Mouse (Mus musculus) kidney, embryonic 14.5 days (tissue): ENCODE data around the gene B3galt4. TPM values are rescaled to one million over a fixed set of nuclear protein-coding genes. Genes with fewer than 3 reads are reported as not detected.
A peak's percentile ranks its signal among the peaks of the same experiment; 100 is the strongest.
"Not testable (repeated sequence)": the region's sequence is repeated elsewhere in the genome, so short reads cannot be mapped to it uniquely, and the experiment has no call there.

ENCODE experiments used
- ATAC-seq: fragments of 200-750 bp; cut with Nextera tagmentation; 2 replicates; pipeline ENCODE4 v1.8.0; 2017; ENCODE audit warnings: moderate number of reproducible peaks, mild to moderate bottlenecking, moderate TSS enrichment, moderate library complexity; ENCODE audit not compliant: low FRiP score, low TSS enrichment
- H3K27ac ChIP-seq: fragments of 300-500 bp; sonication (generic); 2 replicates; pipeline ENCODE4 v1.5.1; 2014; ENCODE audit warnings: low read depth, mild to moderate bottlenecking, low read length, moderate library complexity, mixed read lengths
- H3K27me3 ChIP-seq: fragments of 300-500 bp; sonication (generic); 2 replicates; pipeline ENCODE4 v1.6.1; 2014; ENCODE audit warnings: mild to moderate bottlenecking, low read length; ENCODE audit not compliant: control insufficient read depth, insufficient read depth
- H3K36me3 ChIP-seq: fragments of 300-500 bp; sonication (generic); 2 replicates; pipeline ENCODE4 v1.6.1; 2014; ENCODE audit warnings: low read length, mixed read lengths; ENCODE audit not compliant: control insufficient read depth, insufficient read depth
- H3K4me1 ChIP-seq: fragments of 300-500 bp; sonication (generic); 2 replicates; pipeline ENCODE4 v1.6.1; 2014; ENCODE audit warnings: low read length, mixed read lengths; ENCODE audit not compliant: control insufficient read depth, insufficient read depth
- H3K4me2 ChIP-seq: fragments of 300-500 bp; sonication (generic); replicated peaks from 2 replicates; pipeline ENCODE4 v1.6.1; 2014; ENCODE audit warnings: low read depth, mild to moderate bottlenecking, low read length
- H3K4me3 ChIP-seq: fragments of 300-500 bp; sonication (generic); 2 replicates; pipeline ENCODE4 v1.5.1; 2014; ENCODE audit warnings: mild to moderate bottlenecking, low read length
- H3K9ac ChIP-seq: fragments of 300-500 bp; sonication (generic); 2 replicates; pipeline ENCODE4 v1.6.1; 2014; ENCODE audit warnings: low read depth, mild to moderate bottlenecking, low read length, moderate library complexity
- H3K9me3 ChIP-seq: fragments of 300-500 bp; sonication (generic); 2 replicates; pipeline ENCODE4 v1.6.1; 2016; ENCODE audit warnings: low read length; ENCODE audit not compliant: control insufficient read depth
- WGBS: fragments of 180-500 bp; shearing (Covaris S2); extraction: QIAGEN DNeasy Blood & Tissue Kit; methylation state at CpG from one replicate; pipeline ENCODE4 v1.1.7; 2014; 5-methylcytosine and 5-hydroxymethylcytosine counted together
- polyA plus RNA-seq: library from polyadenylated mRNA; unstranded; fragments of >200 nt; fragmentation: Nextera tagmentation; extraction: Ambion mirVana; gene quantifications from 2 replicates; pipeline ENCODE4 v1.2.1, GENCODE M21; 2014

Gene B3galt4
- polyA plus RNA-seq = 2.8 and 3.3 TPM in 2 replicates

DNA sequence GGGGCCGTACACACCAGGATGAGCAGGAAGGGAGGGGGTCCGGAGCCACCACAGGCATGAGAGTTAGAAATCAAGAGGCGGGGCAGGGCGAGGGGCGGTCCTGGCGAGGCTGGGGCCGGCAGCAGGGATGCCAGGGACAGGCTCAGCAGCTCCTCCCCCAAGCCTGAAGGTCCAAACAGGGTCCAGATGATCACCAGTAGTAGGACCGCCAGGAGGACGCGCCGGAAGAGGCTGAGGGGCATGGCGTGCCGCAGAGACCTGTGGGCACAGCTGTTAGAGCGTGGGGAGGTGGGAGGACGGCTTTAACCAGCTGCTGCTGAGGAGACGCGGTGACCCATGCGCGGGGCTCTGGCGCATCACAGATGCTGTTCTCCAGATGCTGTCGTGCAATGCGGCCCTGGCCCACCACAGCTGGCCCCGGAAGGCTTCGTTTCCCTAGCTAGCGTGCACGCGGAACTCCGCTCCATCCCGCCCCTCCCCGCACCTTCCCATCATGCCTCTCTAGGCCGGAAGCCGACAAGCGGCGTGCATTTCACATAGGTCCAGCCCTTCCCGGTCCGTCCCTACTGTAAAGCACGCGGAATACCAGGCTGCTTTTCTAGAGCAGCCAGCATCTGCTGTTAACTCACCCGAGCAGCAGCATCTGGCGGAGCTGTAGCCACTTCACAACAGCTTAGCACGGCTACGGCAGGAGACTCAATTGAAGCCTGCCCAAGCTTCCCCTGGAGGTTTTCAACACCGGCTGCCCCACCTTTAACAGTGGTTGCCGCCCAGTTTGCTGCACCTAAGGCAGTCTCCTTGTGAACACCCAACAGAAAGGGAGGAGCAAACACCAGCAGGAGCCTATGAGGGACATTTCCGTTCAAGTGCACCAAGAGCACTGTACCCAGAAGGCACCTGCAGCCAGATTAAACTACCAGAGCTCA is at the start of gene B3galt4:
B3galt4 (minus strand) TSS at position 468 of the 926 bp plus-strand sequence.
- no peaks in the 10 kb centered on the region for H3K27me3 ChIP-seq
- peak within 1 kb of the TSS; percentile 92 for H3K27ac ChIP-seq
- H3K4me1 ChIP-seq = peaks cover 36% of the 10 kb centered on the region
- H3K4me3 ChIP-seq = peak within 1 kb of the TSS; percentile 36
- ATAC-seq = peak; percentile 84
- peak within 1 kb of the TSS; percentile 81 for H3K4me2 ChIP-seq
- peak within 1 kb of the TSS; percentile 65 for H3K9ac ChIP-seq
- 1% methylated on average over 41 of the region's 45 CpGs for WGBS
- no peaks in the 10 kb centered on the region for H3K9me3 ChIP-seq
- peaks cover 60% of the 10 kb centered on the region for H3K36me3 ChIP-seq

DNA sequence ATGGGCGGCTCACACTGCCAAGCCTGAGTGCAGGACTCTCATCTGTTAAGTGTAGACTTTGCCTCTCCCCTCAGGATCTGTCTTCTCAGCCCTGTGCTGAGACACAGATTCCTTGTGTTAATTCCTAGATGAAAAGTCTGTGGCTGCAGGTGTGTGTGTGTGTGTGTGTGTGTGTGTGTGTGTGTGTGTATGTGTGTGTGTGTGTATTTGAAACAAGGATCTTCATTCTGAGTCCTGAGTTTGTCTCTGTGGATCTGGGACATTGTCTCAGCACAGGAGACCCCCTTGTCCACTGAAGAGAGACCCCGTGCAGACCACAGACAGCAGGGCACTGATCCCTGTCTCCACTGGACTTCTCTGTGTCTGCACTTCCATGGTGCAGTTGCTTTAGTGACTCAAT is 49.5 kb upstream of the B3galt4 start:
- not testable (repeated sequence) for H3K4me1 ChIP-seq, H3K36me3 ChIP-seq, H3K27ac ChIP-seq, H3K4me3 ChIP-seq, H3K9me3 ChIP-seq, ATAC-seq, H3K9ac ChIP-seq, H3K4me2 ChIP-seq
- 43% methylated on average over 2 of the region's 2 CpGs for WGBS
- H3K27me3 ChIP-seq = peaks cover 19% of the 10 kb centered on the region

DNA sequence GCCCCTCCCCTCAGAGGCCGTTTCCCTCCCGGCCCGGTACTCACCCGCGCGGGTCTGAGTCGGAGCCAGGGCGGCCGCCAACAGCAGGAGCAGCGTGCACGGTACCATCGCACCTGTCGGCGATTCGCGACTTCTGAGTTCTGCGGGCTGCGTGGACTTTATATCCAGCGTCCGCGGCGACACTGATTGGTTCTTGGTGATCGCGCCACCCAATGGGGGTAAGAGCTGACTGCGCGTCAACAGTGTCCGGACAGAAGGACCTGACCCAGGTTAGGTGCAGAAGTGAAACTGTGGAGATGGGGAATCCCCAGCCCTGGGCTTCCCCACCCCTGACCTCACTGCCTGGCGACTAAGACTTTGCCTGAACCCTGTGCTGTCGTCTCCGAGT is 48.9 kb upstream of the B3galt4 start, which contains the start of gene H2-K1:
H2-K1 (minus strand) TSS at position 198 of the 388 bp plus-strand sequence.
- no peak within 1 kb of the TSS for H3K27ac ChIP-seq
- H3K4me3 ChIP-seq = peak within 1 kb of the TSS; percentile 52
- WGBS = under 1% methylated on average over 28 of the region's 30 CpGs
- H3K4me1 ChIP-seq = no peaks in the 10 kb centered on the region
- no peaks in the 10 kb centered on the region for H3K9me3 ChIP-seq
- peak within 1 kb of the TSS; percentile 50; the same call in 1 of the 2 replicates for H3K9ac ChIP-seq
- H3K27me3 ChIP-seq = peaks cover 19% of the 10 kb centered on the region
- peak within 1 kb of the TSS; percentile 98 for H3K4me2 ChIP-seq
- no peaks in the 10 kb centered on the region for H3K36me3 ChIP-seq
- ATAC-seq = peak; percentile 80

DNA sequence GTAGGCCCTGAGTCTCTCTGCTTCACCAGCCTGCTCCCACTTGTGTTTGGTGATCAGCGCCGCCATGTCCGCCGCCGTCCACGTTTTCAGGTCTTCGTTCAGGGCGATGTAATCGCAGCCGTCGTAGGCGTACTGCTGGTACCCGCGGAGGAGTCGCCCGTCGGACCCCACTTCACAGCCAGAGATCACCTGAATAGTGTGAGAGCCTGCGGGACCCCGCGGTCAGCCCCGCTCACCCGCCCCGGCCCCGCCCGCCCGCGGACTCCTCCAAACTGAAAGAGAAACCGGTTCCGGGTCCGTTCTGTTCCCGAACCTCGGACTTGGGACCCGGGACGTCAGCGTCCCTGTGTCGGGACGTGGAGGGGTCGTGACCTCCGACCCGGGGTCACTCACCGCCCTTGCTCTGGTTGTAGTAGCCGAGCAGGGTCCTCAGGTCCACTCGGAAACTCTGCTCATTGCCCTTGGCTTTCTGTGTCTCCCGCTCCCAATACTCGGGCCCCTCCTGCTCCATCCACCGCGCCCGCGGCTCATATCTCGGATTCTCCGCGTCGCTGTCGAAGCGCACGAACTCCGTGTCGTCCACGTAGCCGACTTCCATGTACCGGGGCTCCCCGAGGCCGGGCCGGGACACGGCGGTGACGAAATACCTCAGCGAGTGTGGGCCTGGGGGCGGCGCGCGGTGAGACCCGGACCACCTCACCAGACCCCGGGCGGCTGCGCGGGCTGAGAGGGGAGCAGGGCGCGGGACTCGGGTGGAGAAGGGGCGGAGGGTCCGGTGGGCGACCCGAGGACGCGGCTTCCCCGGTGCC is 48.3 kb upstream of the B3galt4 start:
- no peaks in the 10 kb centered on the region for H3K36me3 ChIP-seq
- 2% methylated on average over 87 of the region's 87 CpGs for WGBS
- H3K9me3 ChIP-seq = no peaks in the 10 kb centered on the region
- H3K27ac ChIP-seq = no peak overlapping the region
- ATAC-seq = peak; percentile 37
- peak overlapping the region; percentile 52 for H3K4me3 ChIP-seq
- no peaks in the 10 kb centered on the region for H3K4me1 ChIP-seq
- H3K9ac ChIP-seq = peak overlapping the region; percentile 50; the same call in 1 of the 2 replicates
- H3K27me3 ChIP-seq = peaks cover 19% of the 10 kb centered on the region
- H3K4me2 ChIP-seq = peak overlapping the region; percentile 98

DNA sequence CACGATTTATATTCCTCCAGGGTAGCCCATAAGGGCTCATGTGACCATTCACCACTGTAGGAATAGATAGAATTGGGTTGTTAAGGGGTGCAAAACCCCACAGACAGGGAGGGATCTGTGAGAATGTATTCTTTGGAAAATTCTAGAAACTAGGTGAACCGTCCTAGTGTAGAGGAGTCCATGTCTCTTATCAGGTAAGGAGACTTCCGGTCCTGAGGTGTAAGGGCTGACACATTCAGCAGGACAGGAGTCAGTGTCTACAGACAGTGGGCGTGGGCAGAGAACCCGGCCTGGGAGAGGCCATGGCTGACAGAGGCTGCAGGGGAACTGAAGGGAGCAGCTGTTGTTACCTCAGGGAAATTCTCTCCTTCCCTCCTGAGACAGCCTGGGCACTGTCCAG is 47.4 kb upstream of the B3galt4 start:
- H3K4me1 ChIP-seq, ATAC-seq, H3K27ac ChIP-seq, H3K9me3 ChIP-seq, H3K4me3 ChIP-seq, H3K36me3 ChIP-seq, H3K9ac ChIP-seq, H3K4me2 ChIP-seq: not testable (repeated sequence)
- WGBS = 52% methylated on average over 5 of the region's 5 CpGs
- peaks cover 19% of the 10 kb centered on the region for H3K27me3 ChIP-seq

DNA sequence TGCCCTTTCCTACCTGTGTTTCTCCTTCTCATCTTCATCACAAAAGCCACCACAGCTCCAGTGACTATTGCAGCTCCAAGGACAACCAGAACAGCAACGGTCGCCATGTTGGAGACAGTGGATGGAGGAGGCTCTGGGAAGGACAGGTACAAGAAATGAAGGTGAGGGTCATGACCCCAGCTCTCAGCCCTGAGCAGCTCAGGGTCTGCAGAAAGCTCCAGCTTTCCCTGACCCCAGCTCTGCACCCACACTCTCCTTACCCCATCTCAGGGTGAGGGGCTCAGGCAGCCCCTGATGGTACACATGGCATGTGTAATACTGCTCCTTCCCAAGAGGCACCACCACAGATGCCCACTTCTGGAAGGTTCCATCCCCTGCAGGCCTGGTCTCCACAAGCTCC is 45.7 kb upstream of the B3galt4 start:
- H3K27me3 ChIP-seq = peaks cover 17% of the 10 kb centered on the region
- 85% methylated on average over 2 of the region's 2 CpGs for WGBS
- H3K9ac ChIP-seq, H3K9me3 ChIP-seq, H3K4me1 ChIP-seq, H3K36me3 ChIP-seq, H3K4me2 ChIP-seq, H3K4me3 ChIP-seq, ATAC-seq, H3K27ac ChIP-seq: not testable (repeated sequence)

DNA sequence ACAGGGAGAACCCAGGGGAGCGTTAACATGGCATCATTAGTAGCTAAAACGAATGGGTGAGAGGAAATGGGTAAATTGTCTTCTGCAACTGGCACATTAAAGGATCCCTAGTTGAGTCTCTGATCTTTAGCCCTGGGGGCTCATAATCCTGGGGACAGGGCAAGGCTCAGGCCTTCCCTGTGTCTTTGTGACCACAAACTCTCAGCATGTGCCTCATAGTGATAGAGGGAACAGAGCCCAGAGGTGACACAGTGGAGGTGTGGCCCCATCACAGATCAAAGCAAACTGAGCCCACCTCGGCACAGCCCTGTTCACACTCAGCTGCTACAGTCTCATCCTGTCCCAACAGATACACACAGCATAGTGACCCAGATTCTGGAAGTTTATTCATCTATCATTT is 44.4 kb upstream of the B3galt4 start:
- Histone ChIP-seq H3K36me3 (no peaks in the 10 kb centered on the region), H3K4me2 (no peak overlapping the region), H3K9me3 (no peaks in the 10 kb centered on the region), H3K27me3 (peaks cover 12% of the 10 kb centered on the region), H3K9ac (no peak overlapping the region), H3K4me1 (no peaks in the 10 kb centered on the region), H3K27ac (no peak overlapping the region), H3K4me3 (no peak overlapping the region)
- 32% methylated on average over 3 of the region's 3 CpGs for WGBS
- no peak for ATAC-seq

DNA sequence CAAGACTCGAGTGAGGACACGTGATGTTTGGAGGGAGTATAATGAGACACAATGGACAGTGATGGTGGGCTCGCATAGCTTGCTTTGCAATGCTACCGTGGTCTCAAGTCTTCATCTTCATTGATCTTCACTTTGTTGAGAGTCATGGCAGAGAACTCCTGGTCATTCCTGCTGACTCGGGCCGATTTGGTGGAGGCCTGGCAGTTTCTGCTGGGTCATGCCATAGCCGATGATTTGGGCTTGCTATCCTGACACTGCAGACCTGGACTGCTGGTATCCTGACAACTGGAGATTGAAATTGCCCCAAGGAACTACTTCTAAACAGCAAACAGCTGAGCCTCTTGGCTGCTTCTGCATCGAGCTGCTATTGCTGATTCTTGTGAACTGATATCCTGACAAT is 43.7 kb upstream of the B3galt4 start:
- ATAC-seq = no peak
- H3K27ac ChIP-seq = no peak overlapping the region
- H3K27me3 ChIP-seq = peaks cover 7% of the 10 kb centered on the region
- no peaks in the 10 kb centered on the region for H3K36me3 ChIP-seq
- 93% methylated on average over 8 of the region's 8 CpGs for WGBS
- H3K9me3 ChIP-seq = no peaks in the 10 kb centered on the region
- H3K9ac ChIP-seq = no peak overlapping the region
- H3K4me1 ChIP-seq = no peaks in the 10 kb centered on the region
- no peak overlapping the region for H3K4me3 ChIP-seq
- no peak overlapping the region for H3K4me2 ChIP-seq
